Mouse (Mus musculus) heart, adult 2 months (tissue): ENCODE measurements around the gene Toporsl. TPM values are rescaled to one million over a fixed set of nuclear protein-coding genes. Genes with fewer than 3 reads are reported as not detected.

Experiments
- DNase-seq, 2 experiments: peaks; one replicate each; pipeline ENCODE4 v3.0.0; 2021
- H3K27ac ChIP-seq: fragments of 200-600 bp; 2 replicates; pipeline ENCODE4 v1.8.1; 2022
- H3K27me3 ChIP-seq: fragments of 200-500 bp; 2 replicates; pipeline ENCODE4 v1.6.1; 2012; ENCODE audit warnings: mild to moderate bottlenecking, low read length, inconsistent platforms, mixed read lengths; ENCODE audit not compliant: control insufficient read depth, insufficient read depth
- H3K36me3 ChIP-seq: fragments of 200-500 bp; 2 replicates; pipeline ENCODE4 v1.6.1; 2012; ENCODE audit warnings: low read length, inconsistent platforms; ENCODE audit not compliant: control insufficient read depth, insufficient read depth
- H3K4me1 ChIP-seq: fragments of 200-500 bp; 2 replicates; pipeline ENCODE4 v1.6.1; 2011; ENCODE audit warnings: low read length; ENCODE audit not compliant: control insufficient read depth, insufficient read depth
- H3K4me3 ChIP-seq: fragments of 200-600 bp; 2 replicates; pipeline ENCODE4 v1.8.1; 2022
- H3K79me2 ChIP-seq: fragments of 200-500 bp; replicated peaks from 2 replicates; pipeline ENCODE4 v1.6.1; 2012; ENCODE audit warnings: mild to moderate bottlenecking, inconsistent platforms, low read length, moderate library complexity, mixed read lengths; ENCODE audit not compliant: control insufficient read depth, insufficient read depth
- H3K9ac ChIP-seq: fragments of 200-500 bp; 2 replicates; pipeline ENCODE4 v1.6.1; 2012; ENCODE audit warnings: low read depth, mild to moderate bottlenecking, control low read depth, inconsistent platforms, low read length, mixed read lengths
- CTCF ChIP-seq: fragments of 200-600 bp; IDR thresholded peaks from 2 replicates; pipeline ENCODE4 v1.8.1; 2022; ENCODE audit warnings: antibody characterized with exemption, mild to moderate bottlenecking, moderate library complexity
- EP300 ChIP-seq: fragments of 200-500 bp; IDR thresholded peaks from 2 replicates; pipeline ENCODE4 v1.6.1; 2011; ENCODE audit warnings: low read depth, low read length, control low read depth; ENCODE audit not compliant: insufficient read depth
- POLR2A ChIP-seq: fragments of 200-500 bp; IDR thresholded peaks from 2 replicates; pipeline ENCODE4 v1.6.1; 2011; ENCODE audit warnings: mild to moderate bottlenecking, low read depth, low read length, control low read depth; ENCODE audit not compliant: insufficient read depth
- WGBS: fragments of 180-500 bp; shearing (Covaris S2); methylation state at CpG from one replicate; pipeline ENCODE4 v1.1.7; 2018; 5-methylcytosine and 5-hydroxymethylcytosine counted together
- intact Hi-C: fragments of 180-260 bp; cut with DNase I; formaldehyde crosslinking; loops from one replicate; pipeline ENCODE4 v1.15.1; 2025
- polyA plus RNA-seq: library from polyadenylated mRNA; depleted of rRNA; stranded (reverse); fragments of >200 nt; gene quantifications from 2 replicates; pipeline ENCODE4 v1.2.3, GENCODE M21; 2012
- total RNA-seq, 2 experiments: library from RNA; stranded (reverse); gene quantifications; 2 replicates each; pipeline ENCODE4 v1.2.3; 2021

The Toporsl gene
- total and polyA plus RNA-seq, 3 experiments = not detected

GRCm38 (mm10) chr4:52594632-52595031 is 1.4 kb upstream of the Toporsl start:
- intact Hi-C loops = no loop called here
- Histone ChIP-seq H3K79me2 (no peaks in the 10 kb centered on the region), H3K4me3 (no peak overlapping the region), H3K36me3 (no peaks in the 10 kb centered on the region), H3K27me3 (no peaks in the 10 kb centered on the region), H3K4me1 (no peaks in the 10 kb centered on the region), H3K27ac (no peak overlapping the region), H3K9ac (no peak overlapping the region)
- no peak for DNase-seq
- WGBS = 87% methylated on average over 13 of the region's 13 CpGs
- TF ChIP-seq EP300 = no peak
- TF ChIP-seq CTCF = no peak
- no peak for TF ChIP-seq POLR2A

- no peak for DNase-seq
- intact Hi-C loops = no loop called here
- Histone ChIP-seq H3K4me3 (no peak overlapping the region), H3K36me3 (no peaks in the 10 kb centered on the region), H3K27ac (no peak overlapping the region), H3K9ac (no peak overlapping the region), H3K79me2 (no peaks in the 10 kb centered on the region), H3K27me3 (no peaks in the 10 kb centered on the region), H3K4me1 (no peaks in the 10 kb centered on the region)
- WGBS = 69% methylated on average over 7 of the region's 7 CpGs
- TF ChIP-seq POLR2A (no peak), CTCF (no peak), EP300 (no peak)
These were observed 2.3 kb downstream of the Toporsl start for GRCm38 (mm10) chr4:52598180-52598881.

- no peak overlapping the region for H3K27ac ChIP-seq
- no peak overlapping the region for H3K9ac ChIP-seq
- H3K79me2 ChIP-seq = no peaks in the 10 kb centered on the region
- H3K36me3 ChIP-seq = no peaks in the 10 kb centered on the region
- intact Hi-C loops = no loop called here
- 52% methylated on average over 3 of the region's 3 CpGs for WGBS
- H3K27me3 ChIP-seq = no peaks in the 10 kb centered on the region
- DNase-seq = no peak
- no peak for TF ChIP-seq CTCF
- no peak for TF ChIP-seq EP300
- TF ChIP-seq POLR2A = no peak
- no peak overlapping the region for H3K4me3 ChIP-seq
- no peaks in the 10 kb centered on the region for H3K4me1 ChIP-seq
These were observed 10.8 kb downstream of the Toporsl start for GRCm38 (mm10) chr4:52606923-52607322.

- WGBS = 62% methylated on average over 6 of the region's 6 CpGs
- intact Hi-C loops = no loop called here
These were observed 38.9 kb downstream of the Toporsl start for GRCm38 (mm10) chr4:52634986-52635385.

GRCm38 (mm10) chr4:52647791-52648190 is 51.7 kb downstream of the Toporsl start:
- intact Hi-C loops = no loop called here
- Histone ChIP-seq H3K4me1 (no peaks in the 10 kb centered on the region), H3K27me3 (no peaks in the 10 kb centered on the region), H3K4me3 (no peak overlapping the region), H3K9ac (no peak overlapping the region), H3K36me3 (no peaks in the 10 kb centered on the region), H3K27ac (no peak overlapping the region), H3K79me2 (no peaks in the 10 kb centered on the region)
- TF ChIP-seq EP300 = no peak
- no peak for TF ChIP-seq POLR2A
- TF ChIP-seq CTCF = no peak
- DNase-seq = no peak
- WGBS = 61% methylated on average over 4 of the region's 4 CpGs

More at GRCm38 (mm10) chr4:52634986-52635385, 38.9 kb downstream of the Toporsl start:
- Histone ChIP-seq H3K27me3 (no peaks in the 10 kb centered on the region), H3K79me2 (no peaks in the 10 kb centered on the region), H3K4me3 (no peak overlapping the region), H3K4me1 (no peaks in the 10 kb centered on the region), H3K9ac (no peak overlapping the region), H3K27ac (no peak overlapping the region), H3K36me3 (no peaks in the 10 kb centered on the region)
- TF ChIP-seq EP300 (no peak), CTCF (no peak), POLR2A (no peak)
- DNase-seq = no peak

- H3K27me3 ChIP-seq = no peaks in the 10 kb centered on the region
These were observed 63.6 kb downstream of the Toporsl start for GRCm38 (mm10) chr4:52659701-52660100.

More at GRCm38 (mm10) chr4:52659701-52660100, 63.6 kb downstream of the Toporsl start:
- Histone ChIP-seq H3K9ac (no peak overlapping the region), H3K79me2 (no peaks in the 10 kb centered on the region), H3K27ac (no peak overlapping the region), H3K36me3 (no peaks in the 10 kb centered on the region), H3K4me1 (no peaks in the 10 kb centered on the region), H3K4me3 (no peak overlapping the region)
- TF ChIP-seq POLR2A = no peak
- no peak for TF ChIP-seq CTCF
- TF ChIP-seq EP300 = no peak
- DNase-seq = no peak
- intact Hi-C loops = no loop called here
